Mouse (Mus musculus) splenic B cell, adult 2 months (primary cell): Measurements from ENCODE around the gene Btbd35f14.
"Not testable (repeated sequence)": the region's sequence is repeated elsewhere in the genome, so short reads cannot be mapped to it uniquely, and the experiment has no call there.

Experiments used
- DNase-seq: peaks from one replicate; pipeline ENCODE4 v3.0.0-alpha.2; 2011; ENCODE audit warnings: low read depth, low spot score
- H3K27me3 ChIP-seq: 2 replicates; pipeline ENCODE4 v1.6.1; 2012; ENCODE audit warnings: mild to moderate bottlenecking, low read length, moderate library complexity, mixed read lengths; ENCODE audit not compliant: control insufficient read depth, poor library complexity, insufficient read depth, severe bottlenecking
- H3K36me3 ChIP-seq: 2 replicates; pipeline ENCODE4 v1.6.1; 2012; ENCODE audit warnings: mild to moderate bottlenecking, low read length, moderate library complexity, mixed read lengths; ENCODE audit not compliant: control insufficient read depth, poor library complexity, insufficient read depth, severe bottlenecking

Gene Btbd35f14

GRCm38 (mm10) chrX:33702249-33702648 is at the start of gene Btbd35f14:
Gene Btbd35f14 (minus strand): TSS chrX:33702349.
- not testable (repeated sequence) for H3K27me3 ChIP-seq, DNase-seq, H3K36me3 ChIP-seq

- not testable (repeated sequence) for H3K36me3 ChIP-seq, H3K27me3 ChIP-seq, DNase-seq
These were observed 45.3 kb downstream of the Btbd35f14 start, which contains the start of gene Btbd35f13 for GRCm38 (mm10) chrX:33656872-33657271. Gene Btbd35f13 (plus strand): TSS chrX:33657172.
